Comparison of ENCODE assay signal across 12 mouse cellular contexts in the genomic region with DNA sequence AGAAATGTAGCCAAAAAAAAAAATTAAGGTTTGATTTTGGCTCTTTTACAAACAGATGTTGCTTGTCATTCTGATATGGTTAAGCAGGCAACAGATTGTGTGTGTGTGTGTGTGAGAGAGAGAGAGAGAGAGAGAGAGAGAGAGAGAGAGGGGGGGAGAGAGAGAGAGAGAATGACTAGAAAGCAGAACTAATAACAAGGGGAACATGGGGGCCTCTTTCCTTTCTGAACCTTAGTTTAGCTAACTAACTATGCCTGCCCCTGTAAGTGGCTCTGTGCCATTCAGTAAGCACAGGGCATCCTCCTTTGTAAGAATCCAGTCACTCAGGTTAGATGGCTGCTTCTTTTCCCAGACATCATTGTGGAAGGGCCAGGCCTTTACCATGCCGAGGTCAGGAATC.
A peak's percentile ranks its signal among the peaks of the same experiment; 100 is the strongest.
DNase-seq lines count a peak whose midpoint lies in the region; ATAC-seq and TF ChIP-seq lines count a peak whose summit lies in the region.
"Had no signal": no experiment of that assay in that cellular context is flagged by ENCODE, and none has a peak within 500 bp of the region (broad histone marks: within the 10 kb centered on the region; RNA-seq: fewer than 3 reads in every experiment).

No protein-coding gene starts in this region.

- 47% methylated on average over 1 of the region's 1 CpGs for WGBS in heart, postnatal 0 days
- 75% methylated on average over 1 of the region's 1 CpGs for WGBS in embryonic facial prominence, embryonic 10.5 days
- 69% methylated on average over 1 of the region's 1 CpGs for WGBS in hindbrain, embryonic 13.5 days
- 44% methylated on average over 1 of the region's 1 CpGs for WGBS in midbrain, embryonic 14.5 days

- ATAC-seq in heart, postnatal 0 days (ENCODE audit: insufficient read depth, low read depth): no peak
- ATAC-seq in hindbrain, embryonic 13.5 days (ENCODE audit: low FRiP score): no peak
- no peak for ATAC-seq in midbrain, embryonic 14.5 days (ENCODE audit: low FRiP score, low TSS enrichment)
- no peak for ATAC-seq in erythroid progenitor cell, adult 5-6 weeks (replicated peaks; ENCODE audit: low FRiP score, poor library complexity, severe bottlenecking)
- ATAC-seq: CD4-positive, CD25-positive, alpha-beta regulatory T cell, adult 4 months; liver, postnatal 0 days had no signal

- DNase-seq in heart, postnatal 0 days (ENCODE audit: low spot score): no peak
- DNase-seq in heart, adult 8-10 months (ENCODE audit: low spot score): no peak
- no peak for DNase-seq in embryonic facial prominence, embryonic 10.5 days (ENCODE audit: low spot score)
- DNase-seq in midbrain, embryonic 14.5 days: peak; percentile 26
- DNase-seq in layer of hippocampus, adult 9-10 months (ENCODE audit: low spot score): no peak
- DNase-seq in ovary, postnatal 36 days (ENCODE audit: low spot score): no peak
- DNase-seq: gastrocnemius, postnatal 14 days; kidney, adult 18-20 months; liver, postnatal 0 days had no signal

- no peaks in the 10 kb centered on the region for H3K36me3 ChIP-seq in heart, postnatal 0 days (replicated peaks; ENCODE audit: control insufficient read depth, insufficient read depth, low read length)
- peaks cover 5% of the 10 kb centered on the region; the same call in 1 of the 2 replicates for H3K36me3 ChIP-seq in embryonic facial prominence, embryonic 10.5 days (replicated peaks)
- H3K36me3 ChIP-seq in hindbrain, embryonic 13.5 days: peaks cover 2% of the 10 kb centered on the region; the same call in 1 of the 2 replicates
- H3K36me3 ChIP-seq in midbrain, embryonic 14.5 days (ENCODE audit: control insufficient read depth, insufficient read depth, low read length): no peaks in the 10 kb centered on the region

- H3K9ac ChIP-seq in heart, postnatal 0 days (replicated peaks; ENCODE audit: low read depth, low read length): no peak overlapping the region
- peak overlapping the region; percentile 14 for H3K9ac ChIP-seq in hindbrain, embryonic 13.5 days
- H3K9ac ChIP-seq in midbrain, embryonic 14.5 days (replicated peaks; ENCODE audit: low read length): no peak overlapping the region; the same call in 1 of the 2 replicates
- H3K9ac ChIP-seq: liver, postnatal 0 days had no signal

- no peak overlapping the region for H3K4me2 ChIP-seq in heart, postnatal 0 days (ENCODE audit: low read depth, low read length)
- no peak overlapping the region for H3K4me2 ChIP-seq in hindbrain, embryonic 13.5 days
- H3K4me2 ChIP-seq in midbrain, embryonic 14.5 days (ENCODE audit: low read length): no peak overlapping the region

- no peak for TF ChIP-seq EP300 in heart, postnatal 0 days (IDR thresholded peaks at IDR 0.05; ENCODE audit: low read depth)

- no peaks in the 10 kb centered on the region for H3K9me3 ChIP-seq in heart, postnatal 0 days (replicated peaks; ENCODE audit: control insufficient read depth, low read length)
- no peaks in the 10 kb centered on the region for H3K9me3 ChIP-seq in embryonic facial prominence, embryonic 10.5 days
- H3K9me3 ChIP-seq in hindbrain, embryonic 13.5 days: no peaks in the 10 kb centered on the region
- no peaks in the 10 kb centered on the region for H3K9me3 ChIP-seq in midbrain, embryonic 14.5 days (ENCODE audit: control insufficient read depth, low read length)

- H3K27ac ChIP-seq in heart, postnatal 0 days (ENCODE audit: low read depth): 0 out of 2 replicates have a peak overlapping the region, but pooled peaks have one; percentile 26
- peak overlapping the region; percentile 51; the same call in 1 of the 2 replicates for H3K27ac ChIP-seq in embryonic facial prominence, embryonic 10.5 days (replicated peaks)
- H3K27ac ChIP-seq in hindbrain, embryonic 13.5 days: peak overlapping the region; percentile 87
- peak overlapping the region; percentile 80 for H3K27ac ChIP-seq in midbrain, embryonic 14.5 days (replicated peaks; ENCODE audit: low read depth, low read length)

- no peak for TF ChIP-seq CTCF in heart, postnatal 0 days (IDR thresholded peaks at IDR 0.05; ENCODE audit: low read depth)

- H3K27me3 ChIP-seq in heart, postnatal 0 days (ENCODE audit: control insufficient read depth, insufficient read depth, low read length): no peaks in the 10 kb centered on the region
- no peaks in the 10 kb centered on the region for H3K27me3 ChIP-seq in embryonic facial prominence, embryonic 10.5 days (replicated peaks; ENCODE audit: low read depth, poor library complexity, severe bottlenecking)
- H3K27me3 ChIP-seq in hindbrain, embryonic 13.5 days: no peaks in the 10 kb centered on the region
- no peaks in the 10 kb centered on the region for H3K27me3 ChIP-seq in midbrain, embryonic 14.5 days (ENCODE audit: control insufficient read depth, insufficient read depth, low read length)

- H3K4me1 ChIP-seq in heart, postnatal 0 days (ENCODE audit: control insufficient read depth, insufficient read depth): peaks cover 10% of the 10 kb centered on the region; the same call in 1 of the 2 replicates
- H3K4me1 ChIP-seq in embryonic facial prominence, embryonic 10.5 days: peaks cover 21% of the 10 kb centered on the region
- peaks cover 38% of the 10 kb centered on the region for H3K4me1 ChIP-seq in hindbrain, embryonic 13.5 days (replicated peaks)
- H3K4me1 ChIP-seq in midbrain, embryonic 14.5 days (ENCODE audit: control insufficient read depth, insufficient read depth, low read length): peaks cover 29% of the 10 kb centered on the region

- no peak overlapping the region for H3K4me3 ChIP-seq in heart, postnatal 0 days (ENCODE audit: low read depth, low read length)
- no peak overlapping the region for H3K4me3 ChIP-seq in embryonic facial prominence, embryonic 10.5 days
- H3K4me3 ChIP-seq in hindbrain, embryonic 13.5 days: no peak overlapping the region
- H3K4me3 ChIP-seq in midbrain, embryonic 14.5 days (replicated peaks; ENCODE audit: low read depth, low read length): no peak overlapping the region

Comparison
In these comparisons a context has a peak if more than half of its experiments do, and no peak if none do; other contexts are left out.
1. H3K27ac ChIP-seq: peak in every context shown above with its lines; median percentile 87 in hindbrain, embryonic 13.5 days; 80 in midbrain, embryonic 14.5 days; 51 in embryonic facial prominence, embryonic 10.5 days; 26 in heart, postnatal 0 days.